Mouse (Mus musculus) CH12.LX (cell line): Measurements from ENCODE around the gene Pom121l2. TPM values are rescaled to one million over a fixed set of nuclear protein-coding genes. Genes with fewer than 3 reads are reported as not detected.
"Not testable (repeated sequence)": the region's sequence is repeated elsewhere in the genome, so short reads cannot be mapped to it uniquely, and the experiment has no call there.

Source experiments
- DNase-seq: peaks from one replicate; pipeline ENCODE4 v3.0.0-alpha.2; 2013; ENCODE audit errors: extremely low read depth
- H3K27ac ChIP-seq: 2 replicates; pipeline ENCODE4 v1.5.1; 2012; ENCODE audit warnings: low read depth, mild to moderate bottlenecking, control low read depth, moderate library complexity; ENCODE audit not compliant: insufficient read depth
- H3K27me3 ChIP-seq: replicated peaks from 2 replicates; pipeline ENCODE3; 2012; ENCODE audit warnings: inconsistent platforms
- H3K36me3 ChIP-seq, 2 experiments: replicated peaks in 1 of 2; 2 replicates each; pipeline versions ENCODE3 to v1.6.1; 2012; ENCODE audit warnings: inconsistent platforms in 1 of 2, low read length in 1 of 2, mild to moderate bottlenecking in 1 of 2, mixed read lengths in 1 of 2, moderate library complexity in 1 of 2; ENCODE audit not compliant: control insufficient read depth in 1 of 2, insufficient read depth in 1 of 2
- H3K4me1 ChIP-seq, 2 experiments: 2 replicates each; pipeline ENCODE4 v1.6.1; 2012; ENCODE audit warnings: inconsistent platforms in 1 of 2, moderate library complexity in 1 of 2; ENCODE audit not compliant: insufficient read depth in 2 of 2, control insufficient read depth in 1 of 2
- H3K4me2 ChIP-seq: 2 replicates; pipeline ENCODE4 v1.6.1; 2012; ENCODE audit warnings: low read depth, mild to moderate bottlenecking, control low read depth; ENCODE audit not compliant: poor library complexity, insufficient read depth, severe bottlenecking
- H3K4me3 ChIP-seq, 3 experiments: fragments of 150-350 bp in 1 of 3; sonication (generic) in 1 of 3; replicated peaks in 1 of 3; 2 replicates each; pipeline versions ENCODE3 to v1.5.1; 2011 to 2012; ENCODE audit warnings: low read depth in 2 of 3, low read length in 2 of 3, mild to moderate bottlenecking in 2 of 3, moderate library complexity in 2 of 3, control low read depth in 1 of 3, improper control_type of control experiment in 1 of 3, inconsistent platforms in 1 of 3, mixed read lengths in 1 of 3; ENCODE audit not compliant: poor library complexity in 1 of 3
- H3K79me2 ChIP-seq: replicated peaks from 2 replicates; pipeline ENCODE4 v1.6.1; 2012; ENCODE audit warnings: mild to moderate bottlenecking, moderate library complexity; ENCODE audit not compliant: control insufficient read depth, poor library complexity, insufficient read depth, severe bottlenecking; ENCODE audit errors: extremely low read depth
- H3K9ac ChIP-seq: 2 replicates; pipeline ENCODE4 v1.6.1; 2012; ENCODE audit warnings: low read depth, mild to moderate bottlenecking, control low read depth, moderate library complexity; ENCODE audit not compliant: insufficient read depth
- H3K9me3 ChIP-seq: replicated peaks from 2 replicates; pipeline ENCODE3; 2012; ENCODE audit warnings: low read length, inconsistent platforms, mixed read lengths
- BHLHE40 ChIP-seq: IDR thresholded peaks from 2 replicates; pipeline ENCODE4 v1.6.1; 2011; ENCODE audit warnings: mild to moderate bottlenecking, low read depth, low read length, improper control_type of control experiment
- CHD1 ChIP-seq: IDR thresholded peaks from 2 replicates; pipeline ENCODE4 v1.6.1; 2012; ENCODE audit warnings: low read depth, low read length, improper control_type of control experiment, inconsistent platforms
- CHD2 ChIP-seq: IDR thresholded peaks from 2 replicates; pipeline ENCODE4 v1.6.1; 2011; ENCODE audit warnings: low read length, improper control_type of control experiment
- E2F4 ChIP-seq: IDR thresholded peaks from 2 replicates; pipeline ENCODE4 v1.6.1; 2011; ENCODE audit warnings: low read depth, low read length, improper control_type of control experiment; ENCODE audit not compliant: insufficient replicate concordance
- ETS1 ChIP-seq: conservative IDR thresholded peaks from 2 replicates; pipeline ENCODE4 v1.6.1; 2012; ENCODE audit warnings: low read depth, mild to moderate bottlenecking, inconsistent platforms, low read length, improper control_type of control experiment, moderate library complexity
- HCFC1 ChIP-seq: IDR thresholded peaks from 2 replicates; pipeline ENCODE4 v1.6.1; 2012; ENCODE audit warnings: low read depth, mild to moderate bottlenecking, inconsistent platforms, low read length, improper control_type of control experiment
- IRF4 ChIP-seq: IDR thresholded peaks from 2 replicates; pipeline ENCODE4 v1.6.1; 2014; ENCODE audit warnings: low read depth, mild to moderate bottlenecking, inconsistent platforms, low read length, improper control_type of control experiment
- JUND ChIP-seq: conservative IDR thresholded peaks from 2 replicates; pipeline ENCODE4 v1.6.1; 2011; ENCODE audit warnings: low read depth, low read length, improper control_type of control experiment
- KAT2A ChIP-seq: IDR thresholded peaks from 2 replicates; pipeline ENCODE4 v1.6.1; 2012; ENCODE audit warnings: low read length, improper control_type of control experiment, inconsistent platforms; ENCODE audit not compliant: insufficient replicate concordance
- MAZ ChIP-seq: IDR thresholded peaks from 2 replicates; pipeline ENCODE4 v1.6.1; 2012; ENCODE audit warnings: low read depth, mild to moderate bottlenecking, inconsistent platforms, low read length, improper control_type of control experiment, moderate library complexity
- MEF2A ChIP-seq: IDR thresholded peaks from 2 replicates; pipeline ENCODE4 v1.6.1; 2014; ENCODE audit warnings: low read depth, mild to moderate bottlenecking, inconsistent platforms, low read length, improper control_type of control experiment, borderline replicate concordance
- MXI1 ChIP-seq: IDR thresholded peaks from 2 replicates; pipeline ENCODE4 v1.6.1; 2011; ENCODE audit warnings: mild to moderate bottlenecking, low read depth, low read length, improper control_type of control experiment
- MYC ChIP-seq: IDR thresholded peaks from 2 replicates; pipeline ENCODE4 v1.6.1; 2011; ENCODE audit warnings: low read depth, mild to moderate bottlenecking, improper control_type of control experiment, low read length
- NELFE ChIP-seq: IDR thresholded peaks from 2 replicates; pipeline ENCODE4 v1.6.1; 2011; ENCODE audit warnings: low read depth, low read length, improper control_type of control experiment
- NRF1 ChIP-seq: IDR thresholded peaks from 2 replicates; pipeline ENCODE4 v1.6.1; 2014; ENCODE audit warnings: low read depth, mild to moderate bottlenecking, inconsistent platforms, low read length, improper control_type of control experiment, moderate library complexity
- PAX5 ChIP-seq: IDR thresholded peaks from 2 replicates; pipeline ENCODE4 v1.6.1; 2012; ENCODE audit warnings: low read length, inconsistent platforms, mixed read lengths
- POLR2A ChIP-seq: IDR thresholded peaks from 2 replicates; pipeline ENCODE4 v1.6.1; 2011; ENCODE audit warnings: low read depth, mild to moderate bottlenecking, improper control_type of control experiment, low read length
- RAD21 ChIP-seq: IDR thresholded peaks from 2 replicates; pipeline ENCODE4 v1.6.1; 2011; ENCODE audit warnings: low read depth, mild to moderate bottlenecking, low read length, improper control_type of control experiment, moderate library complexity
- RCOR1 ChIP-seq: conservative IDR thresholded peaks from 2 replicates; pipeline ENCODE4 v1.6.1; 2012; ENCODE audit warnings: low read depth, mild to moderate bottlenecking, inconsistent platforms, low read length, improper control_type of control experiment
- SIN3A ChIP-seq: IDR thresholded peaks from 2 replicates; pipeline ENCODE4 v1.6.1; 2012; ENCODE audit warnings: low read length, improper control_type of control experiment, inconsistent platforms
- TBP ChIP-seq: conservative IDR thresholded peaks from 2 replicates; pipeline ENCODE4 v1.6.1; 2011; ENCODE audit warnings: low read depth, low read length, improper control_type of control experiment
- TCF12 ChIP-seq: IDR thresholded peaks from 2 replicates; pipeline ENCODE4 v1.6.1; 2014; ENCODE audit warnings: low read depth, mild to moderate bottlenecking, inconsistent platforms, low read length, improper control_type of control experiment
- UBTF ChIP-seq: IDR thresholded peaks from 2 replicates; pipeline ENCODE4 v1.6.1; 2012; ENCODE audit warnings: low read depth, mild to moderate bottlenecking, inconsistent platforms, low read length, improper control_type of control experiment, moderate library complexity
- USF1 ChIP-seq: IDR thresholded peaks from 2 replicates; pipeline ENCODE4 v1.6.1; 2014; ENCODE audit warnings: low read depth, mild to moderate bottlenecking, inconsistent platforms, low read length, improper control_type of control experiment
- ZKSCAN1 ChIP-seq: IDR thresholded peaks from 2 replicates; pipeline ENCODE4 v1.6.1; 2012; ENCODE audit warnings: low read depth, inconsistent platforms, low read length, improper control_type of control experiment, borderline replicate concordance
- dilution Hi-C: fragments of 300-500 bp; cut with MboI; formaldehyde crosslinking; loops from 2 replicates; pipeline ENCODE4 v1.14.3; 2020; ENCODE audit warnings: low sequenced_read_pairs; ENCODE audit not compliant: extremely low pct_unique_long_range_greater_than_20kb, extremely low pct_ligation_motif_present
- in situ Hi-C: fragments of 300-500 bp; cut with MboI; formaldehyde crosslinking; loops from 3 replicates; pipeline ENCODE4 v1.14.3; 2019; ENCODE audit warnings: low sequenced_read_pairs, low pct_ligation_motif_present, low pct_unique_long_range_greater_than_20kb, mixed read lengths
- polyA plus RNA-seq: library from polyadenylated mRNA; unstranded; fragments of >175 nt; gene quantifications from 2 replicates; pipeline ENCODE4 v1.2.1, GENCODE M21; 2012; ENCODE audit warnings: low read depth; ENCODE audit not compliant: insufficient read length
- total RNA-seq, 2 experiments: library from RNA; depleted of rRNA; stranded (reverse); fragments of 300-350 nt in 1 of 2; fragments of >200 nt in 1 of 2; gene quantifications; 2 replicates each; pipeline ENCODE4 v1.2.3; 2012 to 2014

The Pom121l2 gene
- total and polyA plus RNA-seq, 3 experiments = not detected

DNA sequence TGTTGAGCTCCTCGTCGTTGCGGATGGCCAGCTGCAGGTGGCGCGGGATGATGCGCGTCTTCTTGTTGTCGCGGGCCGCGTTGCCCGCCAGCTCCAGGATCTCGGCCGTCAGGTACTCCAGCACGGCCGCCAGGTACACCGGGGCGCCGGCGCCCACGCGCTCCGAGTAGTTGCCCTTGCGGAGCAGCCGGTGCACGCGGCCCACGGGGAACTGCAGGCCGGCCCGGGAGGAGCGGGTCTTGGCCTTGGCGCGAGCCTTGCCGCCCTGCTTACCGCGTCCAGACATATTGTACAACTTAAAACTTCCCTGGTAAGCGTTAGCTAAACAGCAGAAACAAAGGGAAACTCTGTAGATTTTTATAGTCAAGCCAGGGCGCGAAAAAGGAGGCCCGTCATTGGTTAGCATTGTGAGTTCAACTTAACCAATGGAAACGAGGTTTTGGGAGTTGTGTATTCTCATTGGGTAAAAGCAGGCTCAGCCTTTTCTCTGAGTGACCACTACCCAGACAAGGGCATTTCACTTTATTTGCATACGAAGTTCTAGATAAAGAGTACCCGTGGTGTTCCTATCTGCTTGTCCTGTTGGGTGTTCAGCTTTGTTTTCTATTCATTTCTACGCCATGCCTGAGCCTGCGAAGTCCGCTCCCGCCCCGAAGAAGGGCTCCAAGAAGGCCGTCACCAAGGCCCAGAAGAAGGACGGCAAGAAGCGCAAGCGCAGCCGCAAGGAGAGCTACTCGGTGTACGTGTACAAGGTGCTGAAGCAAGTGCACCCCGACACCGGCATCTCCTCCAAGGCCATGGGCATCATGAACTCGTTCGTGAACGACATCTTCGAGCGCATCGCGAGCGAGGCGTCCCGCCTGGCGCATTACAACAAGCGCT, 54.5 kb downstream of the Pom121l2 start, which contains the start of the genes Hist1h2ah and Hist1h2bk:
Hist1h2ah (minus strand) TSS at position 302 of the 882 bp plus-strand sequence.
Hist1h2bk (plus strand) TSS at position 604 of the 882 bp plus-strand sequence.
- peak; percentile 66 for TF ChIP-seq SIN3A
- 0 out of 2 replicates have a peak, but pooled peaks have one; percentile 31 for TF ChIP-seq IRF4
- TF ChIP-seq TBP = peak; percentile 99
- peak; percentile 66; the same call in 1 of the 2 replicates for TF ChIP-seq POLR2A
- peak; percentile 66; the same call in 1 of the 2 replicates for TF ChIP-seq JUND
- peak; percentile 100 for TF ChIP-seq E2F4
- peak; percentile 56; the same call in 1 of the 2 replicates for TF ChIP-seq RCOR1
- peak; percentile 48; the same call in 1 of the 2 replicates for TF ChIP-seq NRF1
- TF ChIP-seq CHD2 = peak; percentile 97
- peak; percentile 51; the same call in 1 of the 2 replicates for TF ChIP-seq HCFC1
- TF ChIP-seq MYC = 0 out of 2 replicates have a peak, but pooled peaks have one; percentile 24
- peak; percentile 21; the same call in 1 of the 2 replicates for TF ChIP-seq MXI1
- TF ChIP-seq NELFE = peak; percentile 5
- TF ChIP-seq MEF2A = peak; percentile 44; the same call in 1 of the 2 replicates
- peak; percentile 94 for TF ChIP-seq TCF12
- TF ChIP-seq, all 38 proteins: peak for 15; not testable (repeated sequence) for 23
- dilution Hi-C loops, H3K27me3 ChIP-seq, H3K36me3 ChIP-seq, H3K9me3 ChIP-seq, H3K79me2 ChIP-seq: not testable (repeated sequence)
- Histone ChIP-seq H3K27ac (peak within 1 kb of the TSS; percentile 86), H3K4me1 (peaks cover 3 to 33% of the 10 kb centered on the region in 2 experiments; a peak in 3 of 4 replicates), H3K4me3 (peak within 1 kb of the TSS; percentile 4 to 56 (median 50)), H3K4me2 (peak within 1 kb of the TSS; percentile 78), H3K9ac (peak within 1 kb of the TSS; percentile 92)
- in situ Hi-C loops = loop anchor here (10.0 to 25.0 kb wide), 3 partner anchors 291 to 1727 kb away; partner anchors contain the start of genes Hist1h1a, Hist1h2ab, Hist1h3a and Hist1h3b
- DNase-seq = peak; percentile 98

DNA sequence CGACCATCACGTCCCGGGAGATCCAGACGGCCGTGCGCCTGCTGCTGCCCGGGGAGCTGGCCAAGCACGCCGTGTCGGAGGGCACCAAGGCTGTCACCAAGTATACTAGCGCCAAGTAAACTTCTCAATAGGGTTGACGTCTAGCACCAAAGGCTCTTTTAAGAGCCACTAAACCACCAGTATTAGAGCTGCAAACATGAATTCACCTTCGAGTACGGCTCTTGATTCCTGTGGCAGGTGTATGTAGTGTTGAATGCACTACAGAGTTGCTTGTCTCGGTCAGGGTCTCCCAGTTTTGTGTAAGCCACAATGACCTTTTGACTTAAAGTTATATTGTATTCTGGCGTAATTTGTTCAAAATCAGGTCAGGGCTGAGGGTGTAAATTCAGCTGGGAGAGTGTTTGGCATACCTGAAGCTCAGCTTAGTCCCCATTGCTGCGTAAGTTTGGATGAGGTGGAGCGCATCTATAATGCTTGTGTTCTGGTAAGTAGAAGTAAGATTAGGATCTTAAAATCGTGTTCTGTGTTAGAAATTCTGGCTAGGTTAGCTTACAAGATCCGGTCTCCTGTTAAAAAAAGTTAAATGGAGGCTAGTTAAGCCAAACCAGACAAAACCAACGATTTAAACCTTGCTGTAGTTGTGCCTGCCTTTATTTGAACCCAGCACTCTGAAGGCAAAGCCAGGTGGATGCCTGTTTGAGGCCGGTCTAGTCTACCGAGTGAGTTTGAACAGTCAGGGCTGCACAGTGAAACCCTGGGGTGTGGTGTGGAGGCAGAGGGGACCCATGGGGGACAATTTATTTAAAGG, 55.4 kb downstream of the Pom121l2 start:
- Histone ChIP-seq H3K27me3 (no peaks in the 10 kb centered on the region), H3K9ac (peak overlapping the region; percentile 69), H3K4me3 (peak overlapping the region in 2 of 3 experiments; percentile 19 to 28), H3K4me2 (peak overlapping the region; percentile 65), H3K27ac (peak overlapping the region; percentile 86), H3K4me1 (peaks cover 0 to 33% of the 10 kb centered on the region in 2 experiments; a peak in 2 of 4 replicates), H3K9me3 (no peaks in the 10 kb centered on the region), H3K36me3 (no peaks in the 10 kb centered on the region), H3K79me2 (no peaks in the 10 kb centered on the region)
- in situ Hi-C loops = loop anchor here (10.0 to 25.0 kb wide), 3 partner anchors 292 to 1726 kb away; partner anchors contain the start of genes Hist1h1a, Hist1h2ab, Hist1h3a and Hist1h3b
- peak; percentile 69 for DNase-seq
- dilution Hi-C loops = no loop called here
- TF ChIP-seq NELFE (peak; percentile 78), ZKSCAN1 (no peak), UBTF (peak; percentile 98; the same call in 1 of the 2 replicates), TBP (no peak), USF1 (no peak), TCF12 (no peak; the same call in 1 of the 2 replicates), CHD1 (no peak; the same call in none of the 2 replicates), BHLHE40 (peak; percentile 28; the same call in 1 of the 2 replicates), CHD2 (peak; percentile 83), PAX5 (no peak), IRF4 (no peak), MAZ (no peak), KAT2A (0 out of 2 replicates have a peak, but pooled peaks have one; percentile 23), RAD21 (no peak), ETS1 (no peak), NRF1 (no peak), MYC (peak; percentile 40; the same call in 1 of the 2 replicates)
